18 mouse cellular contexts compared by ENCODE assay signal in the genomic region with DNA sequence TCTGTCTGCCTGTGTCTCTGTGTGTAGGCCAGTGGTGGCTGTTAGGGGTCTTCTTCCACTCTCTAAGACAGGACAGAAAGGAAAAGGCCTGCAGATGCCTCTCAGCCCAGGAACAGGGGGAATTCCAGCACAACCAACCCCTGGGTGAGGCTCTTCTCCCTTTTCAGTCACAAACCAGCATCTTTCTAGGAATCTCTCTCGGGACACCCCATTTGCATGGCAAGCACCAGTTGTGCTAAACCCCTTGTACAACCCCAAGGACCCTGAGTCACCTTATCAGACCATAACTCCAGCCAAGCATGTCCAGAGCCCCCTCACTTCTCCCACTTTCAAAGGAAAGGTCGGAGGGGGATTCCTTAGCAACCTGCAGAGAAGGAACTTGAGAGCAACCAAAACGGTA.
"Had no signal": no experiment of that assay in that cellular context is flagged by ENCODE, and none has a peak within 500 bp of the region (broad histone marks: within the 10 kb centered on the region; RNA-seq: fewer than 3 reads in every experiment).

No protein-coding gene starts in this region.

- H3K4me1 ChIP-seq: midbrain, embryonic 10.5 days; midbrain, embryonic 12.5 days; neural tube, embryonic 13.5 days had no signal

- ATAC-seq: midbrain, embryonic 16.5 days had no signal

- H3K27me3 ChIP-seq: midbrain, embryonic 12.5 days; neural tube, embryonic 13.5 days; neural tube, embryonic 15.5 days had no signal

- H3K4me3 ChIP-seq: midbrain, embryonic 10.5 days; midbrain, embryonic 12.5 days; myocyte; neural tube, embryonic 13.5 days; neural tube, embryonic 15.5 days had no signal

- H3K27ac ChIP-seq: midbrain, embryonic 10.5 days; midbrain, embryonic 12.5 days; neural tube, embryonic 13.5 days; neural tube, embryonic 15.5 days had no signal

- DNase-seq: lung, adult 18-20 months; lung, embryonic 14.5 days; lung, postnatal 10 days; midbrain, embryonic 14.5 days; retina, postnatal 1 day; right cerebral cortex, adult 18-20 months; right cerebral cortex, postnatal 25 days; right cerebral cortex, postnatal 4 days; spleen, adult 18-20 months; thymus, adult 18-20 months; thymus, postnatal 14 days; thymus, postnatal 36 days had no signal

- H3K9me3 ChIP-seq: midbrain, embryonic 10.5 days; midbrain, embryonic 12.5 days; neural tube, embryonic 13.5 days; neural tube, embryonic 15.5 days had no signal

- H3K4me2 ChIP-seq: lung, embryonic 14.5 days; midbrain, embryonic 12.5 days; neural tube, embryonic 13.5 days; neural tube, embryonic 15.5 days had no signal

- H3K9ac ChIP-seq: lung, embryonic 14.5 days; midbrain, embryonic 12.5 days; neural tube, embryonic 13.5 days; neural tube, embryonic 15.5 days had no signal

- H3K36me3 ChIP-seq: midbrain, embryonic 10.5 days; midbrain, embryonic 12.5 days; neural tube, embryonic 13.5 days; neural tube, embryonic 15.5 days had no signal
